Mouse (Mus musculus) adrenal gland (tissue): ENCODE measurements around the gene Fcamr.

Experiments
- intact Hi-C: fragments of 180-260 bp; cut with DNase I; formaldehyde crosslinking; loops from one replicate; pipeline ENCODE4 v1.15.1; 2025
- long read RNA-seq, 2 experiments: library from polyadenylated mRNA; unstranded; transcript quantifications; one replicate each; pipeline ENCODE4 v2.0.0; 2020; ENCODE audit warnings: borderline replicate concordance in 1 of 2; ENCODE audit not compliant: insufficient replicate concordance in 1 of 2

Gene Fcamr
- long read RNA-seq, experiment 1: 0 reads
- long read RNA-seq, experiment 2: 0 reads

GRCm38 (mm10) chr1:130800602-130801001 is at the start of gene Fcamr:
Gene Fcamr, plus strand, starts transcription at chr1:130800902.
- intact Hi-C loops: no loop called here

- intact Hi-C loops: no loop called here
Observed at GRCm38 (mm10) chr1:130759689-130760088, 41.0 kb upstream of the Fcamr start.

- intact Hi-C loops: no loop called here
Observed at GRCm38 (mm10) chr1:130761597-130761996, 39.1 kb upstream of the Fcamr start.

- intact Hi-C loops: no loop called here
Observed at GRCm38 (mm10) chr1:130762045-130762760, 38.5 kb upstream of the Fcamr start.

- intact Hi-C loops: no loop called here
Observed at GRCm38 (mm10) chr1:130764027-130764461, 36.7 kb upstream of the Fcamr start.

- intact Hi-C loops: no loop called here
Observed at GRCm38 (mm10) chr1:130767066-130767465, 33.6 kb upstream of the Fcamr start.

GRCm38 (mm10) chr1:130769925-130770324 is 30.8 kb upstream of the Fcamr start:
- intact Hi-C loops: no loop called here

- intact Hi-C loops: no loop called here
Observed at GRCm38 (mm10) chr1:130770487-130770886, 30.2 kb upstream of the Fcamr start.

GRCm38 (mm10) chr1:130770981-130771494 is 29.7 kb upstream of the Fcamr start:
- intact Hi-C loops: no loop called here

- intact Hi-C loops: loop anchor here (5.0 kb wide), 1 partner anchor 58 kb away; the partner anchor contains the start of genes Gm29427 and Yod1
Observed at GRCm38 (mm10) chr1:130775234-130775633, 25.5 kb upstream of the Fcamr start.

GRCm38 (mm10) chr1:130775691-130776331 is 24.9 kb upstream of the Fcamr start:
- intact Hi-C loops: loop anchor here (5.0 kb wide), 1 partner anchor 59 kb away; the partner anchor contains the start of genes Gm29427 and Yod1

GRCm38 (mm10) chr1:130776645-130777044 is 24.1 kb upstream of the Fcamr start:
- intact Hi-C loops: loop anchor here (5.0 kb wide), 1 partner anchor 59 kb away; the partner anchor contains the start of genes Gm29427 and Yod1

- intact Hi-C loops: loop anchor here (5.0 to 10.0 kb wide), 3 partner anchors 63 to 235 kb away; partner anchors contain the start of genes Gm29427 and Yod1
Observed at GRCm38 (mm10) chr1:130779867-130780266, 20.8 kb upstream of the Fcamr start.

GRCm38 (mm10) chr1:130784054-130784453 is 16.6 kb upstream of the Fcamr start:
- intact Hi-C loops: loop anchor here (5.0 to 10.0 kb wide), 2 partner anchors 92 to 239 kb away; no protein-coding TSS in a partner anchor

GRCm38 (mm10) chr1:130787001-130787400 is 13.7 kb upstream of the Fcamr start:
- intact Hi-C loops: loop anchor here (5.0 to 10.0 kb wide), 2 partner anchors 210 to 242 kb away; no protein-coding TSS in a partner anchor

- intact Hi-C loops: loop anchor here (5.0 to 10.0 kb wide), 2 partner anchors 212 to 245 kb away; no protein-coding TSS in a partner anchor
Observed at GRCm38 (mm10) chr1:130789512-130790451, 10.9 kb upstream of the Fcamr start.

- intact Hi-C loops: no loop called here
Observed at GRCm38 (mm10) chr1:130795331-130795730, 5.4 kb upstream of the Fcamr start.

GRCm38 (mm10) chr1:130796967-130797684 is 3.6 kb upstream of the Fcamr start:
- intact Hi-C loops: no loop called here

- intact Hi-C loops: no loop called here
Observed at GRCm38 (mm10) chr1:130798037-130798436, 2.7 kb upstream of the Fcamr start.

- intact Hi-C loops: no loop called here
Observed at GRCm38 (mm10) chr1:130798551-130798950, 2.2 kb upstream of the Fcamr start.
